Mouse (Mus musculus): ENCODE data around the gene Cdc42se1. TPM values are rescaled to one million over a fixed set of nuclear protein-coding genes. Genes with fewer than 3 reads are reported as not detected.

The Cdc42se1 gene
- polyA plus RNA-seq (2012; ENCODE audit: insufficient read depth, insufficient read length, missing spikeins) = 128 and 133 TPM in 2 replicates

- H3K4me3 ChIP-seq (ENCODE audit: insufficient read depth, low read length) = peak within 1 kb of the TSS; percentile 88
- peaks cover 18% of the 10 kb centered on the region for H3K4me1 ChIP-seq (ENCODE audit: control insufficient read depth, insufficient read depth, low read length)
- TF ChIP-seq CTCF (IDR thresholded peaks at IDR 0.05; ENCODE audit: low read depth, low read length) (no peak), POLR2A (IDR thresholded peaks at IDR 0.05; ENCODE audit: borderline replicate concordance, low read depth, low read length) (peak; percentile 9; the same call in 1 of the 2 replicates)
- peak within 1 kb of the TSS; percentile 99 for H3K27ac ChIP-seq (ENCODE audit: insufficient read depth, low read depth, low read length)
These were observed at the start of gene Cdc42se1 for GRCm38 (mm10) chr3:95228148-95228893. Cdc42se1 (plus strand) TSS chr3:95228732.

GRCm38 (mm10) chr3:95178948-95179347, 49.6 kb upstream of the Cdc42se1 start:
- TF ChIP-seq CTCF (IDR thresholded peaks at IDR 0.05; ENCODE audit: low read depth, low read length) (no peak), POLR2A (IDR thresholded peaks at IDR 0.05; ENCODE audit: borderline replicate concordance, low read depth, low read length) (no peak)
- Histone ChIP-seq H3K4me3 (ENCODE audit: insufficient read depth, low read length) (no peak overlapping the region), H3K4me1 (ENCODE audit: control insufficient read depth, insufficient read depth, low read length) (no peaks in the 10 kb centered on the region)

GRCm38 (mm10) chr3:95179890-95180289, 48.6 kb upstream of the Cdc42se1 start:
- Histone ChIP-seq H3K4me3 (ENCODE audit: insufficient read depth, low read length) (no peak overlapping the region), H3K4me1 (ENCODE audit: control insufficient read depth, insufficient read depth, low read length) (no peaks in the 10 kb centered on the region), H3K27ac (ENCODE audit: insufficient read depth, low read depth, low read length) (no peak overlapping the region)
- no peak for TF ChIP-seq CTCF (IDR thresholded peaks at IDR 0.05; ENCODE audit: low read depth, low read length)
- no peak for TF ChIP-seq POLR2A (IDR thresholded peaks at IDR 0.05; ENCODE audit: borderline replicate concordance, low read depth, low read length)

More at GRCm38 (mm10) chr3:95178948-95179347, 49.6 kb upstream of the Cdc42se1 start:
- H3K27ac ChIP-seq (ENCODE audit: insufficient read depth, low read depth, low read length) = no peak overlapping the region

- no peak for TF ChIP-seq CTCF (IDR thresholded peaks at IDR 0.05; ENCODE audit: low read depth, low read length)
- no peak for TF ChIP-seq POLR2A (IDR thresholded peaks at IDR 0.05; ENCODE audit: borderline replicate concordance, low read depth, low read length)
- Histone ChIP-seq H3K4me1 (ENCODE audit: control insufficient read depth, insufficient read depth, low read length) (no peaks in the 10 kb centered on the region), H3K27ac (ENCODE audit: insufficient read depth, low read depth, low read length) (no peak overlapping the region), H3K4me3 (ENCODE audit: insufficient read depth, low read length) (no peak overlapping the region)
These were observed 46.7 kb upstream of the Cdc42se1 start for GRCm38 (mm10) chr3:95181841-95182240.

- H3K4me3 ChIP-seq (ENCODE audit: insufficient read depth, low read length) = no peak overlapping the region
- H3K27ac ChIP-seq (ENCODE audit: insufficient read depth, low read depth, low read length) = no peak overlapping the region
- no peak for TF ChIP-seq CTCF (IDR thresholded peaks at IDR 0.05; ENCODE audit: low read depth, low read length)
- H3K4me1 ChIP-seq (ENCODE audit: control insufficient read depth, insufficient read depth, low read length) = no peaks in the 10 kb centered on the region
These were observed 43.5 kb upstream of the Cdc42se1 start for GRCm38 (mm10) chr3:95184796-95185577.

- no peak overlapping the region for H3K4me3 ChIP-seq (ENCODE audit: insufficient read depth, low read length)
- no peaks in the 10 kb centered on the region for H3K4me1 ChIP-seq (ENCODE audit: control insufficient read depth, insufficient read depth, low read length)
- H3K27ac ChIP-seq (ENCODE audit: insufficient read depth, low read depth, low read length) = no peak overlapping the region
- TF ChIP-seq POLR2A (IDR thresholded peaks at IDR 0.05; ENCODE audit: borderline replicate concordance, low read depth, low read length) = no peak
These were observed 42.4 kb upstream of the Cdc42se1 start for GRCm38 (mm10) chr3:95186100-95186499.

GRCm38 (mm10) chr3:95186888-95187287, 41.6 kb upstream of the Cdc42se1 start:
- TF ChIP-seq POLR2A (IDR thresholded peaks at IDR 0.05; ENCODE audit: borderline replicate concordance, low read depth, low read length) = no peak
- no peak for TF ChIP-seq CTCF (IDR thresholded peaks at IDR 0.05; ENCODE audit: low read depth, low read length)
- no peaks in the 10 kb centered on the region for H3K4me1 ChIP-seq (ENCODE audit: control insufficient read depth, insufficient read depth, low read length)
- H3K4me3 ChIP-seq (ENCODE audit: insufficient read depth, low read length) = no peak overlapping the region
- H3K27ac ChIP-seq (ENCODE audit: insufficient read depth, low read depth, low read length) = no peak overlapping the region

GRCm38 (mm10) chr3:95194721-95195135, 33.8 kb upstream of the Cdc42se1 start:
- Histone ChIP-seq H3K27ac (ENCODE audit: insufficient read depth, low read depth, low read length) (no peak overlapping the region), H3K4me3 (ENCODE audit: insufficient read depth, low read length) (no peak overlapping the region), H3K4me1 (ENCODE audit: control insufficient read depth, insufficient read depth, low read length) (no peaks in the 10 kb centered on the region)
- TF ChIP-seq POLR2A (IDR thresholded peaks at IDR 0.05; ENCODE audit: borderline replicate concordance, low read depth, low read length) = no peak
- TF ChIP-seq CTCF (IDR thresholded peaks at IDR 0.05; ENCODE audit: low read depth, low read length) = no peak

- Histone ChIP-seq H3K4me3 (ENCODE audit: insufficient read depth, low read length) (no peak overlapping the region), H3K4me1 (ENCODE audit: control insufficient read depth, insufficient read depth, low read length) (no peaks in the 10 kb centered on the region), H3K27ac (ENCODE audit: insufficient read depth, low read depth, low read length) (no peak overlapping the region)
- TF ChIP-seq CTCF (IDR thresholded peaks at IDR 0.05; ENCODE audit: low read depth, low read length) (no peak), POLR2A (IDR thresholded peaks at IDR 0.05; ENCODE audit: borderline replicate concordance, low read depth, low read length) (no peak)
These were observed 32.8 kb upstream of the Cdc42se1 start for GRCm38 (mm10) chr3:95195772-95196171.

- H3K4me1 ChIP-seq (ENCODE audit: control insufficient read depth, insufficient read depth, low read length) = no peaks in the 10 kb centered on the region
- no peak overlapping the region for H3K4me3 ChIP-seq (ENCODE audit: insufficient read depth, low read length)
- H3K27ac ChIP-seq (ENCODE audit: insufficient read depth, low read depth, low read length) = no peak overlapping the region
- TF ChIP-seq POLR2A (IDR thresholded peaks at IDR 0.05; ENCODE audit: borderline replicate concordance, low read depth, low read length) = no peak
- TF ChIP-seq CTCF (IDR thresholded peaks at IDR 0.05; ENCODE audit: low read depth, low read length) = no peak
These were observed 29.4 kb upstream of the Cdc42se1 start for GRCm38 (mm10) chr3:95199101-95199500.

Data from bone marrow macrophage, adult 2 months (primary cell).